Mouse (Mus musculus): ENCODE results near the gene Ccdc148. TPM values are rescaled to one million over a fixed set of nuclear protein-coding genes. Genes with fewer than 3 reads are reported as not detected.

Gene Ccdc148
- polyA plus RNA-seq, 1 experiment from 2014 or later = 7.1 TPM

- 81% methylated on average over 3 of the region's 3 CpGs for WGBS
- H3K4me3 ChIP-seq (ENCODE audit: low read length) = no peak overlapping the region
- ATAC-seq = no peak
Measured at GRCm38 (mm10) chr2:59170208-59170589, 9.7 kb upstream of the Ccdc148 start.

GRCm38 (mm10) chr2:59169572-59170207 lies 9.2 kb upstream of the Ccdc148 start:
- no peaks in the 10 kb centered on the region for H3K9me3 ChIP-seq (ENCODE audit: control insufficient read depth, low read length)
- no peaks in the 10 kb centered on the region for H3K27me3 ChIP-seq (replicated peaks; ENCODE audit: control insufficient read depth, insufficient read depth, low read length)
- no peak overlapping the region for H3K9ac ChIP-seq (ENCODE audit: low read depth, low read length)
- H3K4me3 ChIP-seq (ENCODE audit: low read length) = no peak overlapping the region
- ATAC-seq = no peak
- no peaks in the 10 kb centered on the region for H3K36me3 ChIP-seq (ENCODE audit: control insufficient read depth, insufficient read depth, low read length)
- H3K27ac ChIP-seq (ENCODE audit: low read depth, low read length) = no peak overlapping the region
- no peaks in the 10 kb centered on the region for H3K4me1 ChIP-seq (ENCODE audit: control insufficient read depth, insufficient read depth, low read depth, low read length)
- H3K4me2 ChIP-seq (ENCODE audit: low read length) = no peak overlapping the region
- WGBS = 79% methylated on average over 9 of the region's 9 CpGs

More at GRCm38 (mm10) chr2:59170208-59170589, 9.7 kb upstream of the Ccdc148 start:
- Histone ChIP-seq H3K9me3 (ENCODE audit: control insufficient read depth, low read length) (no peaks in the 10 kb centered on the region), H3K27me3 (replicated peaks; ENCODE audit: control insufficient read depth, insufficient read depth, low read length) (no peaks in the 10 kb centered on the region), H3K27ac (ENCODE audit: low read depth, low read length) (no peak overlapping the region), H3K4me1 (ENCODE audit: control insufficient read depth, insufficient read depth, low read depth, low read length) (no peaks in the 10 kb centered on the region), H3K9ac (ENCODE audit: low read depth, low read length) (no peak overlapping the region), H3K4me2 (ENCODE audit: low read length) (no peak overlapping the region), H3K36me3 (ENCODE audit: control insufficient read depth, insufficient read depth, low read length) (no peaks in the 10 kb centered on the region)

- no peaks in the 10 kb centered on the region for H3K36me3 ChIP-seq (ENCODE audit: control insufficient read depth, insufficient read depth, low read length)
- H3K27me3 ChIP-seq (replicated peaks; ENCODE audit: control insufficient read depth, insufficient read depth, low read length) = no peaks in the 10 kb centered on the region
- no peak for ATAC-seq
- WGBS = 80% methylated on average over 4 of the region's 4 CpGs
- H3K4me3 ChIP-seq (ENCODE audit: low read length) = no peak overlapping the region
- H3K4me2 ChIP-seq (ENCODE audit: low read length) = no peak overlapping the region
- no peak overlapping the region for H3K9ac ChIP-seq (ENCODE audit: low read depth, low read length)
- H3K9me3 ChIP-seq (ENCODE audit: control insufficient read depth, low read length) = no peaks in the 10 kb centered on the region
- no peak overlapping the region for H3K27ac ChIP-seq (ENCODE audit: low read depth, low read length)
- peaks cover 9% of the 10 kb centered on the region for H3K4me1 ChIP-seq (ENCODE audit: control insufficient read depth, insufficient read depth, low read depth, low read length)
Measured at GRCm38 (mm10) chr2:59167830-59168229, 7.3 kb upstream of the Ccdc148 start.

GRCm38 (mm10) chr2:59166976-59167375 lies 6.5 kb upstream of the Ccdc148 start:
- no peak overlapping the region for H3K9ac ChIP-seq (ENCODE audit: low read depth, low read length)

GRCm38 (mm10) chr2:59162285-59162600 lies 1.8 kb upstream of the Ccdc148 start:
- H3K27ac ChIP-seq (ENCODE audit: low read depth, low read length) = no peak overlapping the region; the same call in 1 of the 2 replicates
- peak overlapping the region; percentile 93 for H3K9ac ChIP-seq (ENCODE audit: low read depth, low read length)
- ATAC-seq = no peak
- H3K4me3 ChIP-seq (ENCODE audit: low read length) = peak overlapping the region; percentile 99
- H3K4me2 ChIP-seq (ENCODE audit: low read length) = peak overlapping the region; percentile 68
- WGBS = 23% methylated on average over 8 of the region's 8 CpGs
- peaks cover 15% of the 10 kb centered on the region for H3K4me1 ChIP-seq (ENCODE audit: control insufficient read depth, insufficient read depth, low read depth, low read length)
- no peaks in the 10 kb centered on the region for H3K27me3 ChIP-seq (replicated peaks; ENCODE audit: control insufficient read depth, insufficient read depth, low read length)
- no peaks in the 10 kb centered on the region for H3K36me3 ChIP-seq (ENCODE audit: control insufficient read depth, insufficient read depth, low read length)
- no peaks in the 10 kb centered on the region for H3K9me3 ChIP-seq (ENCODE audit: control insufficient read depth, low read length)

More at GRCm38 (mm10) chr2:59166976-59167375, 6.5 kb upstream of the Ccdc148 start:
- Histone ChIP-seq H3K36me3 (ENCODE audit: control insufficient read depth, insufficient read depth, low read length) (no peaks in the 10 kb centered on the region), H3K4me1 (ENCODE audit: control insufficient read depth, insufficient read depth, low read depth, low read length) (peaks cover 11% of the 10 kb centered on the region), H3K4me2 (ENCODE audit: low read length) (no peak overlapping the region), H3K27me3 (replicated peaks; ENCODE audit: control insufficient read depth, insufficient read depth, low read length) (no peaks in the 10 kb centered on the region), H3K4me3 (ENCODE audit: low read length) (no peak overlapping the region), H3K27ac (ENCODE audit: low read depth, low read length) (no peak overlapping the region), H3K9me3 (ENCODE audit: control insufficient read depth, low read length) (no peaks in the 10 kb centered on the region)
- ATAC-seq = no peak
- 90% methylated on average over 4 of the region's 4 CpGs for WGBS

- Histone ChIP-seq H3K4me2 (ENCODE audit: low read length) (peak overlapping the region; percentile 68), H3K4me1 (ENCODE audit: control insufficient read depth, insufficient read depth, low read depth, low read length) (peaks cover 15% of the 10 kb centered on the region), H3K9ac (ENCODE audit: low read depth, low read length) (peak overlapping the region; percentile 93), H3K27me3 (replicated peaks; ENCODE audit: control insufficient read depth, insufficient read depth, low read length) (no peaks in the 10 kb centered on the region), H3K36me3 (ENCODE audit: control insufficient read depth, insufficient read depth, low read length) (no peaks in the 10 kb centered on the region), H3K27ac (ENCODE audit: low read depth, low read length) (peak overlapping the region; percentile 90), H3K9me3 (ENCODE audit: control insufficient read depth, low read length) (peaks cover 3% of the 10 kb centered on the region; the same call in 1 of the 2 replicates), H3K4me3 (ENCODE audit: low read length) (peak overlapping the region; percentile 99)
- peak; percentile 66 for ATAC-seq
- under 1% methylated on average over 64 of the region's 74 CpGs for WGBS
Measured at GRCm38 (mm10) chr2:59161441-59162284, 1.2 kb upstream of the Ccdc148 start.

- ATAC-seq = peak; percentile 53
- Histone ChIP-seq H3K27ac (ENCODE audit: low read depth, low read length) (peak overlapping the region; percentile 90), H3K36me3 (ENCODE audit: control insufficient read depth, insufficient read depth, low read length) (no peaks in the 10 kb centered on the region), H3K9me3 (ENCODE audit: control insufficient read depth, low read length) (peaks cover 3% of the 10 kb centered on the region; the same call in 1 of the 2 replicates), H3K4me3 (ENCODE audit: low read length) (peak overlapping the region; percentile 99), H3K4me2 (ENCODE audit: low read length) (peak overlapping the region; percentile 68), H3K27me3 (replicated peaks; ENCODE audit: control insufficient read depth, insufficient read depth, low read length) (no peaks in the 10 kb centered on the region), H3K9ac (ENCODE audit: low read depth, low read length) (peak overlapping the region; percentile 93), H3K4me1 (ENCODE audit: control insufficient read depth, insufficient read depth, low read depth, low read length) (peaks cover 15% of the 10 kb centered on the region)
- 0% methylated on average over 28 of the region's 58 CpGs for WGBS
Measured at GRCm38 (mm10) chr2:59161021-59161440, 548 bp upstream of the Ccdc148 start.

GRCm38 (mm10) chr2:59159961-59160604 lies 400 bp downstream of the Ccdc148 start:
- peak overlapping the region; percentile 88 for H3K4me2 ChIP-seq (ENCODE audit: low read length)
- WGBS = under 1% methylated on average over 16 of the region's 16 CpGs
- H3K36me3 ChIP-seq (ENCODE audit: control insufficient read depth, insufficient read depth, low read length) = no peaks in the 10 kb centered on the region
- no peaks in the 10 kb centered on the region for H3K27me3 ChIP-seq (replicated peaks; ENCODE audit: control insufficient read depth, insufficient read depth, low read length)
- H3K4me3 ChIP-seq (ENCODE audit: low read length) = peak overlapping the region; percentile 99
- H3K9ac ChIP-seq (ENCODE audit: low read depth, low read length) = peak overlapping the region; percentile 66
- ATAC-seq = peak; percentile 70
- peaks cover 3% of the 10 kb centered on the region; the same call in 1 of the 2 replicates for H3K9me3 ChIP-seq (ENCODE audit: control insufficient read depth, low read length)
- H3K27ac ChIP-seq (ENCODE audit: low read depth, low read length) = peak overlapping the region; percentile 60
- H3K4me1 ChIP-seq (ENCODE audit: control insufficient read depth, insufficient read depth, low read depth, low read length) = peaks cover 15% of the 10 kb centered on the region

- Histone ChIP-seq H3K9me3 (ENCODE audit: control insufficient read depth, low read length) (peaks cover 3% of the 10 kb centered on the region; the same call in 1 of the 2 replicates), H3K4me1 (ENCODE audit: control insufficient read depth, insufficient read depth, low read depth, low read length) (peaks cover 9% of the 10 kb centered on the region), H3K9ac (ENCODE audit: low read depth, low read length) (no peak overlapping the region), H3K36me3 (ENCODE audit: control insufficient read depth, insufficient read depth, low read length) (no peaks in the 10 kb centered on the region), H3K27ac (ENCODE audit: low read depth, low read length) (no peak overlapping the region), H3K4me2 (ENCODE audit: low read length) (no peak overlapping the region), H3K27me3 (replicated peaks; ENCODE audit: control insufficient read depth, insufficient read depth, low read length) (no peaks in the 10 kb centered on the region), H3K4me3 (ENCODE audit: low read length) (no peak overlapping the region)
- whole genome bisulfite sequencing = 58% methylated on average over 2 of the region's 2 CpGs
- no peak for ATAC-seq
Measured at GRCm38 (mm10) chr2:59158117-59158516, 2.4 kb downstream of the Ccdc148 start.
